In the genomic region with DNA sequence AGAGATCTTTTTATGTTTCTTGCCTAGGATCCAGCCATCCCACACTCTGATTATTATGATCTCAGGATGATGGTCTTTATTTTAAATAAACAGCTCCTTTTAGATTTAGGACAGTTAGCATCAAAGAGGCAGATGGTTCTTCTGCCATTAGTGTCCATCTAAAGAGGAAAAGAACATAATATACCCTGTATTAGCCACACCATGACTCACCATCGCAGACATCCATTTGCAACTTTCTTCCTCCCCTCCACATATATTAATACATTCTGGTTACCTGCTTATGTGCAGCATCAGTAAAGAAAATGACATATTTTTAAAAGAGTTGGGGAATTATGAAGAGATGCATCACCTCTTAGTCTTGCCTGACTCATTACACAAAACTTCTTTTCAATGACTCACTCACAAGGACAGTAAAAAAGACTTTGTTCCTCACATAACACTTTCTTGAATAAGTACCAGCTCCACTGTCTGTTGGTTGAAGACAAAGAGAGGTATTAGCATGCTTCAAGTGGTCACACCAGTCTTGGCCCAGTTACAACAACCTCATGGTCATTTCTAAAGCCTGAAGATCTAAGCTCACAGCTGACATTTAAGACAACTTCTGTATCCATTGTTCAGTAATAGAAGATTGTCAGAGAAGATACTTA, we compare ENCODE assay signal across 27 mouse cellular contexts.
DNase-seq lines count a peak whose midpoint lies in the region; TF ChIP-seq lines count a peak whose summit lies in the region.
"Had no signal": no experiment of that assay in that cellular context is flagged by ENCODE, and none has a peak within 500 bp of the region (broad histone marks: within the 10 kb centered on the region; RNA-seq: fewer than 3 reads in every experiment).

No protein-coding gene starts in this region.

- DNase-seq in left cerebral cortex, adult 11 months (ENCODE audit: low spot score) = peak; percentile 41
- DNase-seq in left cerebral cortex, postnatal 36 days (ENCODE audit: low spot score in 2 of 2) = no peak
- peak; percentile 4 for DNase-seq in 3134 (ENCODE audit: extremely low read depth, insufficient read length, low spot score)
- DNase-seq in Muller cell, postnatal 12 days (ENCODE audit: inconsistent ontology term) = peak; percentile 93
- peak; percentile 13 to 86 for DNase-seq in left cerebral cortex, postnatal 25 days (ENCODE audit: low spot score in 2 of 2)
- DNase-seq in lung, adult 2 months = no peak
- DNase-seq in natural killer cell, adult 2 months (ENCODE audit: low spot score in 2 of 2) = no peak
- DNase-seq: adrenal gland, postnatal 10 days; B cell, adult 2 months; cerebellum, adult 11 months; cerebellum, adult 9-10 months; cerebellum, postnatal 36 days; embryo, embryonic 11 days; gastrocnemius, postnatal 25 days; heart, postnatal 36 days; kidney, adult 8-10 months; kidney, postnatal 4 days; liver; lung, embryonic 14.5 days; thymus, adult 2 months; thymus, postnatal 36 days had no signal

- 78% methylated on average over 1 of the region's 1 CpGs for WGBS in lung, adult 2 months

- TF ChIP-seq CTCF in lung, adult 2 months (IDR thresholded peaks at IDR 0.05; ENCODE audit: insufficient read depth, low read length) = no peak

- intact Hi-C loops in left cerebral cortex, postnatal 36 days (cut with DNase I) = loop anchor here (2.0 kb wide), 1 partner anchor 69 kb away; no protein-coding TSS in a partner anchor
- intact Hi-C loops in left cerebral cortex, postnatal 25 days (cut with DNase I) = loop anchor here (1.0 to 10.0 kb wide), 7 partner anchors 69 to 1019 kb away; no protein-coding TSS in a partner anchor

- no peaks in the 10 kb centered on the region for H3K4me1 ChIP-seq in lung, adult 2 months (ENCODE audit: control insufficient read depth, insufficient read depth, low read length)
- H3K4me1 ChIP-seq: embryonic facial prominence, embryonic 12.5 days; forebrain, embryonic 15.5 days; heart, embryonic 10.5 days; hindbrain, embryonic 12.5 days; intestine, embryonic 15.5 days; neural tube, embryonic 12.5 days had no signal

- no peak for TF ChIP-seq POLR2A in lung, adult 2 months (IDR thresholded peaks at IDR 0.05; ENCODE audit: borderline replicate concordance, extremely low read depth, low read depth, low read length)

- H3K4me3 ChIP-seq in lung, adult 2 months (replicated peaks; ENCODE audit: extremely low read depth, low read depth, low read length) = no peak overlapping the region
- H3K4me3 ChIP-seq: embryonic facial prominence, embryonic 12.5 days; forebrain, embryonic 15.5 days; heart, embryonic 10.5 days; hindbrain, embryonic 12.5 days; intestine, embryonic 15.5 days; neural tube, embryonic 12.5 days had no signal

Comparison
In these comparisons a context has a peak if more than half of its experiments do, and no peak if none do; other contexts are left out.
1. DNase-seq: peak in left cerebral cortex, adult 11 months (single experiment), 3134 (single experiment), Muller cell, postnatal 12 days (single experiment) and left cerebral cortex, postnatal 25 days (2 of 2); none in left cerebral cortex, postnatal 36 days (0 of 2), lung, adult 2 months (single experiment) and natural killer cell, adult 2 months (0 of 2).